Mouse (Mus musculus): ENCODE data around the gene Mroh8.

DNA sequence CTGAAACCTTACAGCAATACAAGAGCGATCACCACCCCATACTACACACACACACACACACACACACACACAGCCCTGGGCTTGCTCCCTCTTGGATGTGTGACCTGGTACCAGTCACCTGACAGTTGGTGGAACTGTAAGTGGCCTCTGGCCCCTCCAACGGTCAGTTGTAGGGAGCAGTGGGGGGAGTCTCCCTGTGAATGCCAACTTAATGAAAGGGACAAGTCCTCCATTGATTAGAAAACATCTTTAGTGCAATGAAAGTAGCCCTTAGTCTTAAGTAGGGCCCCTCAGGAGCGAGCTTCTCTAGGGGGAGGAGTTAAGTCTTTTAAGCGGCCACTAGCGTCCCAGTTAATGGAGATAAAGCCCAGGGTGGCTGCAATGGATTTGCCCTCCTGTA lies 48.8 kb upstream of the Mroh8 start:
- TF ChIP-seq CTCF (IDR thresholded peaks at IDR 0.05; ENCODE audit: control insufficient read depth, insufficient read depth, insufficient replicate concordance, low read depth, low read length) (no peak), POLR2A (IDR thresholded peaks at IDR 0.05; ENCODE audit: control insufficient read depth, low read depth, low read length) (peak; percentile 48; the same call in 1 of the 2 replicates)
